Mouse (Mus musculus) forelimb bud, embryonic 11.5 days (tissue): ENCODE measurements around the gene Ttc32.
"Not testable (repeated sequence)": the region's sequence is repeated elsewhere in the genome, so short reads cannot be mapped to it uniquely, and the experiment has no call there.

ENCODE experiments used
- DNase-seq: peaks from one replicate; pipeline ENCODE4 v3.0.0-alpha.2; 2012; ENCODE audit warnings: low read depth, low spot score

Gene Ttc32

GRCm38 (mm10) chr12:9029888-9030723 lies at the start of gene Ttc32:
Gene Ttc32, plus strand, starts transcription at chr12:9029997.
- DNase-seq, result peak; percentile 94

- no peak for DNase-seq
These were observed 36.6 kb upstream of the Ttc32 start for GRCm38 (mm10) chr12:8993231-8993630.

DNA sequence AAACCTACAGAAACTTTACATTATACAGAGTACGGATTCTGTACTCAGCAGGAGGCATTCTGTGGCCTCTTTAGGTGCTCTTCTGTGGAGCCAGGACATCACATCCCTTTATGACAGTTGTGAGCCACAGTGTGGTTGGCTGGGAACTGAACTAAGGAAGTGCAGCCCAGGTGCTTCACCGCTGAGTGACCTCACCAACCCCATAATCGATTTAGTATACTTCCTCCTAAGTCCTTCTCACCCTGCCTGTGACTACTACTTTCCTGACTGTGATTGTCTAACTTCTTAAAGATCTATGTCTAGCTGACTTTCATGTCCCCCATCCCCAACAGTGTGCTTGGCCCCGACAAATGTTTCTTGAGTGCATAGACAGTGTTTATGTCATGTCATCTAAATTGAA lies 31.5 kb upstream of the Ttc32 start:
- DNase-seq, result no peak

DNA sequence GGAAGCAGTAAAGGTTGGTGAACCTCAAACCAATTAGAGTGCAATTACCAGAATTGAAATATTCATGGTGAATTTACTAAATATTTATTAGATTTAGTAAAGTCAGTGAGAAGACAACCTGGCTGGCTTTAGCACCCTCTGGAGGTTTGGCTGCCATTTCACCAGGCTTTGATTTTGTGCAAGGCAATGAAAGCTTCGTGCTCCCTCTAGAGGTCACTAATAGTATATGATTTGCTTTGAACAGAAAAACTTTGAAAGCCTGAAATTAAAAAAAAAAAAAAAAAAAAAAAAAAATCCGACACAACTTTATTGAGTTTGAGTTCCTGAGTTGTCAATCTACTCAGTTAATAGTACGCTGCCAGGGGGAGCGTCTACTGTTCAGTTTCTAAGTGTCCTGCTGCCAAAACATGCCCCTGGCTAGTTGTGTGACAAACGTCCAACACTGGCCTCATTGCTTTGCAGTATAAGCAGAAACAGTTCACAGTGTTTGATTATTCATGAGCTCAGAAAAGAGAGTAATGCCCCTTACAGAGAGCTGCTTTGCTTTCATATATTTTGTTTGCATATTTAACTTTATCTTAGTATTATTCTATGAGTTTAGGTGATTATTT lies 27.7 kb upstream of the Ttc32 start:
- peak; percentile 85 for DNase-seq

GRCm38 (mm10) chr12:9007146-9007545 lies 22.7 kb upstream of the Ttc32 start:
- no peak for DNase-seq

GRCm38 (mm10) chr12:9007811-9008210 lies 22.0 kb upstream of the Ttc32 start:
- no peak for DNase-seq

DNA sequence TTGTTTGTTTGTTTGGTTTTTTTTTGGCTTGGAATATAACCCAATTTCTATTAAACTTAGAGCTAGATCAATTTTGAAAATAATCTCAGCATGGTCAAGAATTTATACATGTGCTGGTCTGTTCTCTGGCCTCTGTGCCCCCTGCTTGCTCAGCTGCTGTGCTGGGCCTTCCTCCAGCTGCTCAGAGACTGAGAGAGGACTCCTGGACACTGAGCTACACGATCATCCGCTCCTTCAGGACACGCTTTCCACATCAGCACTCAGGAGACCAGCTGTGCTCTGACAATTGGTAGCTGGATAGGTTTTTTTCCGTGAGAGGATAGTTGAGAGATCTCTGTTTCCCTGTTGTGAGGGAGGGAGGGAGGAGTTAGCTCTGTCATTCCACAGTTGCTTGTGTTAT lies 19.5 kb upstream of the Ttc32 start:
- no peak for DNase-seq

DNA sequence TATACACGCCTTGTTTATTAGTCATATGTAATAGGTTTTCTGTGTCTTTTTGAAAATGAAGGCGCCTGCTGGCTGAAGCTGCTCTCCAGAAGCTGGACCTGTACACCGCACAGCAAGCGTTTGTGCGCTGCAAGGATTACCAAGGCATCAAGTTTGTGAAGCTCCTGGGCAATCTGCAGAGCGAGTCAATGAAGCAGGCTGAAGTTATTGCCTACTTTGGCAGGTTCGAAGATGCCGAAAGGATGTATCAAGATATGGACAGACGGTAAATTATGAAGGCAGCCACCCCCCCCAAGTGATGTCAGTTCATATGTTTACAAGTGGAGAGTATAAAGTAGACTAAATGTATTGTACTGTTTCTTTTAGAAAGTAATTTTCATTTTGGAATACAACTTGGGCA lies 13.4 kb upstream of the Ttc32 start:
- no peak for DNase-seq

GRCm38 (mm10) chr12:9020431-9020830 lies 9.4 kb upstream of the Ttc32 start:
- no peak for DNase-seq

- no peak for DNase-seq
These were observed 8.8 kb upstream of the Ttc32 start for GRCm38 (mm10) chr12:9020986-9021385.

GRCm38 (mm10) chr12:9023031-9023430 lies 6.8 kb upstream of the Ttc32 start:
- DNase-seq, result no peak

- no peak for DNase-seq
These were observed 5.7 kb upstream of the Ttc32 start for GRCm38 (mm10) chr12:9024071-9024470.

DNA sequence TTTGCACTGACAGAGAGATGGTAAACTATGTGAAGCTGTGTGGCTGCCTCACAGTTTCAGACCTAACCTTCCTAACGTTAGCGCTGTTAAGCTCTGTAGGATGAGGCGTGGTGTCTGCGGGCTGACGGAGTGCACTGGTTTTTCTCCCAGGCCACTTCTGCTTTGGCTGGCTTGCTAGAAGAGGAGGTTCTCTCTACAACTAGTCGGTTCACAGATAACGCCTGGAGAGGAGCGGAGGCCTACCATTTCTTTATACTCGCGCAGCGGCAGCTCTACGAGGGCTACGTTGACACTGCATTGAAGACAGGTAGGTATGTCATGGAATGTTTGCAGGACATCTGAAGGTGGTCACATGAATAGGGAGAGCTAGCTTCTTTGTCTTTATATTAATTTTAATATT lies 5.1 kb upstream of the Ttc32 start:
- no peak for DNase-seq

GRCm38 (mm10) chr12:9026843-9027242 lies 3.0 kb upstream of the Ttc32 start:
- no peak for DNase-seq

DNA sequence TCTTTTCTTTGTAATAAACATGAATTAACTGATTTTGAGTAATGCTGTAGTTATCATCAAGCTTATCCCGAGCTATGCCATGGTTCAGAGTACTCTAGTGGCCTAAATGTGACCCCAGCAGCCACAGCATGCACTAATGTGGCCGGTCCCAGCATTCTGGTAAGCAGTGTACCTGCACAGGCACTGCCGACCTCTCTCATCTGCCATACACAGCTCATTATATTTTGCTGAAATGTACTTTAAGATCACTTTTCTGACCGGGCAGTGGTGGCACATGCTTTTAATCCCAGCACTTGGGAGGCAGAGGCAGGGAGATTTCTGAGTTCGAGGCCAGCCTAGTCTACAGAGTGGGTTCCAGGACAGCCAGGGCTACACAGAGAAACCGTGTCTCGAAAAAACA lies 981 bp upstream of the Ttc32 start:
- not testable (repeated sequence) for DNase-seq

DNA sequence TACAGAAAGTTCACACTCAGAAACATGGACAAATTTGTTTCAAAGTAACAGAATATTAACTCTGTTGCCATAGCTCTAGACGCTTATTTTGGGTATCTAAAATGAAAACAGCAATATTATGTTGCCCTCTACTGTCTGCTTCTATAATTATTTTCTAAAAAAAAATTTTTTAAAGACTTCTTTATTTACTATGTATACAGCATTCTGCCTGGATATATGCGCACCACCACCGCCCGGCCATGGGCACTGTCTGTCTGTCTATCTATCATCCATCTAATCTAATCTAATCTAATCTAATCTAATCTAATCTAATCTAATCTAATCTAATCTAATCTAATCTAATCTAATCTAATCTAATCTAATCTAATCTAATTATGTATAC lies 300 bp upstream of the Ttc32 start:
- DNase-seq, result no peak

GRCm38 (mm10) chr12:9031166-9031565 lies 1.4 kb downstream of the Ttc32 start:
- no peak for DNase-seq

DNA sequence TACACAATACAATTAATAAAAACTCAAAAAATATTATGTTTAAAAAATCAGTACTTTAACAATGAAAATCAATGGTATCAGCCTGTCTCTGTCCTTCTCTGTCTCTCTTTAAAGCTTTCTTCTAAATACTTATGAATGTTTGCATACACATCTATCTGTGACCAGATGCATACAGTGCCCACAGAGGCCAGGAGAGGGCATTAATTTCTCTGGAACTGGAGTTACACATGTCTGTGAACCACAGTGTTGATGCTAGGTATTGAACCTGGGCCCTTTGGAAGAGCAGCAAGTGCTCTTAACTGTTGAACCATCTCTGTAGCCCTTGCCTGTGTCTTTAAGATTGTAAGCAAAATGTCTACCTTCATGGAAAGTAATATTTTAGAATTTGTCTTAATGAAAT lies 3.3 kb downstream of the Ttc32 start:
- no peak for DNase-seq

DNA sequence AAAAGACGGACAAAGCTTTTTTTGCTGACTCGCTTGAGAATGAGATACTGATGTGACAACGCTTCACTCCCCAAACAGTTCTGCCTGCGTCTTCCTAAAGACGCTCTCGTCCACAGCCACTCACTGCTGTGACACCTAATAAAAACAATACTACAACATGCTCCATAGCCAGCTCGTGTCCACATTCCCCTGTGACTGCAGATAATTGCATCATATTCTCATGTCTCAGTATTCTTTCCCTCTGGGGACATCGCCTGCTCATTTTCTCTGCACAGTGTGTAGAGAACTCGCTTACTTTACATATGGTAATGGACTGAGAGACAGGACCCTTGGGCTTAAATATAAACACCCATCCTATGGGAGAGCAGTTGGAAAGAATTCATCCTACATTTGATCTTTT lies 6.6 kb downstream of the Ttc32 start:
- no peak for DNase-seq

DNA sequence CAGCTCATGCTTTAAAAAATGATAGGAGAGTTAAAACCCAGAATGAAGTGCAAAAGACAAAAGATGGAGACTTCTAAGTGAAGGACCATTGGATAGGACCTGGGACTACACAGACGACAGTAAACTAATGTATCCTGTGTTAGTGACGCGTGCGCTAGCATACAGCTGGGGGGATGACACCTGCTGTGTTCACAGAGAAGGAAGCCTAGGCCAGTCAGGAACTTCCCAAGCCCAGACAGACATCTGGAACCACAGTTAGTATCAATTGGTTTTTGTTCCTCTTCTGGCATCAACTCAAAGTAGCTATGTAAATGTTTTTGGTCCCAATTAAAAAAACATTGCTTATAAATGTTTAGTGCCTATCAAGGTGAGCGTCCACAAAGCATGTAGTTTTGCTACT lies 10.4 kb downstream of the Ttc32 start:
- DNase-seq, result no peak

- DNase-seq, result no peak
These were observed 10.9 kb downstream of the Ttc32 start for GRCm38 (mm10) chr12:9040686-9041085.

DNA sequence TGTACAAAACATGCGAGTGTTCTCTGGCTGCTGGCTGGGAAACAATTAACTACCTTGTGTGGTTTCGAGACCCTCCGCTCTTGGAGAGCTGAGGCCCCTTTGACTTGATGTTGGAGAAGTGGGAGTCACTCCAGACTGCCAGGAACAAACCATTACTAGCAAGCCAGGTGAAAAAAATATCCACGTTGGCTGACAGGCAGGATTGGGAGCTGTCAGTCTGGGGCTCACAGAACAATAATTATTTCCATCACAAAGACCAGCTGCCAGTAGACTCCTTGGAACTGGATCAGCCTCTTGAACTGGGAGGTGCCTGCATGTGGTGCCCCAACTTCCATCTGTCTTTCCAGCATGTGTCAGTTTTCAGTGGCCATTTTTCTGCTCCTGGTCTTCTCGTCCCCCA lies 12.5 kb downstream of the Ttc32 start:
- no peak for DNase-seq

GRCm38 (mm10) chr12:9042759-9043158 lies 13.0 kb downstream of the Ttc32 start:
- DNase-seq, result no peak
